Mouse (Mus musculus) frontal cortex, adult 2 months (tissue): ENCODE data around the gene Arhgap15. TPM values are rescaled to one million over a fixed set of nuclear protein-coding genes. Genes with fewer than 3 reads are reported as not detected.

Source experiments
- DNase-seq, 2 experiments: peaks; one replicate each; pipeline ENCODE4 v3.0.0; 2022; ENCODE audit warnings: low spot score in 1 of 2; ENCODE audit errors: extremely low spot score in 1 of 2
- polyA plus RNA-seq: library from polyadenylated mRNA; depleted of rRNA; stranded (reverse); fragments of >200 nt; gene quantifications from 2 replicates; pipeline ENCODE4 v1.2.3, GENCODE M21; 2012

Arhgap15 gene
- polyA plus RNA-seq, 1 experiment, result 8.1 TPM

DNA sequence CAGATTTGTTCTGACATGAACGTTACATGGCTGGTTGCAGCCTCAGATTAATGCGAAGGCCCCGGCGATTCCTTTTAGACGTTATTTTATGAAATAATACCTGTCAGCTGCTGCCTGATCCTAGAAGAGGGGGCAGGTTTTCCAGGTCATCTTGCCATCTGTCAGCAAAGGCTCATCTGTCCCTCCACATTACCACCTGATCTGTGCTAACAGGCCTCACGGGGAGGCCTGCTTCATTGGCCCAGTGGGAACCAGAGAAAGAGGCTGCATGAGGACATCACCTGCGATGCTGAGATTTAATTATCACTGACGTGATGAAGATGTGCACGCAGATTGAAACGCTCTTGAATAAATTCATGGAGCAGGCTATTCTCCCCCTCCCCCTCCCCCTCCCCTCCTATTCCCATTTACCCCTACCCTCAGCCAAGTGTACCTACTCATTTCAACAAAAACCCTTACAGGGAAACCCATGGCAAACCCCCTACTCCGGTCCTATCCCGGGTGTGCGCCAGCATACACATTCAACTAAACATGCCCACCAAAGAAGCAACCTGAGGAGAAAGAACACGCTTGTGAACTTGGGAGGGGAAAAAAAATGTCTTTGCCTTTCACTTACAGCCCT lies 268.9 kb downstream of the Arhgap15 start:
- no peak for DNase-seq

DNA sequence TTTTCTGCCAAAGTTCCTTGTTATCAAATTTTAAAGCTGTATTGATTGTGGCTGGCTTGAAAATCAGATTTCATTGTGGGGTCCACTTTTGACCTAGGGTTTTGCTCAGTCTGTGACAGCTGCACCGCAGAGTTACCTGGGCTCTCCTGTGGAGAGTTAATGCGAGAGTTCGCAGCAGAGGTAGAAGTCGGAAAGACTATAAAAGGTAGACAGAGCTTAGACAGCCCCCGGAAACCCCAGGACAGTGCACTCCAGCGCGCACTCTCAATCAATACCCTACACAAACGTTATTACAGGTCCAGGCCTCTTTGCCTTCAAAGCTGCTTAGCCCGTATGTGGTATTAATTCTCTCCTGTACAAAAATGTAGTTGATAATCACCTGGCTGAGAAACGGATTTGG lies 269.4 kb downstream of the Arhgap15 start:
- no peak for DNase-seq

DNA sequence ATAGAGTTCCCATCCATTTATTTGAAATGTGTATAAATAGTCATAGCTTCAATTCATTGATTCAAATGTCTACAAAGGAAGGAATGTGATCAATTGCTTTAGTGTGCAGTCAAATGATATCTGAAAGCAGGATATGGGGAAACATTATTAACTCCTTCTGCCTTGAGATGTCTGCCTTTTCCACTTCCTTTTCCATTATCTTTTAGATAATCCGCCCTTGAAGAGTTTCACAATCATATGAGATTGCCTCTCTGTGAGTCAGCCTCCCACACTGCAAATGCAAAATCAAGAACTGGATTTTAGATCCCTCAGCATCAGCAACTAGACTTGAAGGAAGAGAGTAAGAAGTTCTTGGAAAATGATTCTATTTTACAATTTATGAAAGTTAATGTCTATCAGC lies 276.1 kb downstream of the Arhgap15 start:
- peak in 1 of 2 experiments; percentile 38 for DNase-seq

DNA sequence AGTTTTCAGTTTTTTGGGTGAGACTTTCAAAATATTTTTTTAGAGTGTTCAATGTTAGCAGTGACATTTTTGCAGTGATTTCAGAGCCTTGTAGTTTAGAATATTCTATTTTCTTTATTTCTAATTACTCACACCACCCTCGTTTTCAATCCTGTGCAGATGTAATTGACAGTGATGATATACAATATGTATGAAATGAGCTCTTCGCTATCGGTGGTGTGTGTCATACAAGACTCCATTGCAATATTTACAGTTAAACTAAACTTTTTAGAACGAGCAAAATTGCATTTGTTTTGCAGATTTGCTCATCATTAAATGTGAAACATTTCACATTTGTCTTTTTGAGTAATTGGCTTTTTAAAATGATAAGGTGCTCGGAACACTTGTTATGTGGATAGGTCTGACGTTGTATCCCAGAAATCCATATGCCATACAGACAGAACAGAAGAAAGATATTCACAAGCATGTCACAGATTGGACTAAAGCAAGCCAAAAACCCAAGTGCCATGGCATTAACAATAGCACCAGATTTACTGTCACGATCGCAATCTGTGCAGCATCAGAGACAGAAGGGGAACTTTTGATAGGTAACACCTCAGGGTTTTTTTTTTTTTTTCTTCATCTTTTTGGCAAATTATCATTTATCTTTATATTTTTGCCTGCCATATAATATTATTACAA lies 280.6 kb downstream of the Arhgap15 start:
- peak; percentile 44 to 47 for DNase-seq

DNA sequence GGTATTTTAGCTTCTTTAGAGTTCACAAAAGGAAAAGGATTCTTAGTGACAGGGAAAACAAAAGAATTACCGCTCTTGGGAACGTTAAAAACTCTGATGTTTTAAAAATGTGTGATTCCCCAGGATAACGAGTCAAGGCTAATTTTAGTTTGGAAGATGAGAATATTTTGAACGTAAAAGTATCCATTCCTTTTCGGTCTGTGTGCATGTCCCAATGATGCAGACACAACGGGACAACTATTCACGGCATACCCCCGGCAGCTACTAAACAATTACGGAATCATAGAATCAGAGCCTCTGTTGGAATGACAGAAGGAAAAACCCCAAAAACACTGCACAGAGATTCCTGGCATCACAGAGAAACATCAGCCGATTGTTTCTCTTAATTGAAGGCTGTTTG lies 281.2 kb downstream of the Arhgap15 start:
- no peak for DNase-seq

DNA sequence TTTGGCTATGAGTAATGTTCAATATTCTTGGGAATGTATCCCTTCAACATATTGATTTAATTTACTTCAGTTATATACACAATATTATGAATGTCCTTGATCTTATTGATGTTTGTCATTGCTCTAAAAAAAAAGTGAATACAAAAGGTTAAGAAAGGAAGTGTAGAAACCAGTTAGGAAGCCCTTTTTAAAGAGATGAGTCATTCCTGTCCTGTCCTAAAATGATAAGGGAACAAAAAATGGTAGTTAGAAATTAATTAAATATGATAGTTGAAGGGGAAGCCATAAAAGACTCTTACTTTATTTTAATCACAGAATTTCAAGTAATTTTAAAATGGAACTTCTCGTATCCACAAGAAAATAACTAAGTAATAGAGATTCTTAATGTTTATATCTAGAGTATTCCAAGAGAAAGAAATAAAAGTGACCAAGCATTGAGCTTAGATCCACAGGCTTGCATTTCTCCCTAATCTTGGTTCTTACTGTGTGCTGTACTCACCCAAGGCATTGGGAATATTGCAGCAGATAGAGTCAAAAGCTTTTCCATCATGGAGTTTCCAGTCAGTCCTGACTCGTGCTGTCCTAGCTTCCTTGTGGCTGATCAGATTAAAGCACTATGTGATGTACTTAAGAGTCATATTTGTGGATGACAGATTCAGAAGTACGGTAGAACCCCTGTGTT lies 291.0 kb downstream of the Arhgap15 start:
- no peak for DNase-seq

DNA sequence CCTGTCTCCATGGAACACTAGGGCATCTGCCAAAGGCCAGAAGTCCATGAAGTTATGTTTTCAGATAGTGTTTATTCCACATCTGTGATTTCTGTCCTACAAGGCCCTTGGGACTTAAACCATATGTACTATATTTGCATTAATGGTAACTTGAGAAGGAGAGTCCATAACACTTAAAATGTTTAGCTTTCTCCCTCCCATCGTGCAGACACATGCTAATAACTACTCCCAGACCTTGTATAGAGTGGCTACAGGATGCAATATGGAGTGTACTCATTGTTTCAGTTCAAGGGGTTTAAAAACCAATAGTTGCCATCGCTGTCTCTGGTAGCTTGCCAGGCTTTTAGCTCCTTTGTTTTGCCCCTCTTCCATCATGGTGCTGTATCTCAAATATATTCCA lies 295.5 kb downstream of the Arhgap15 start:
- no peak for DNase-seq

DNA sequence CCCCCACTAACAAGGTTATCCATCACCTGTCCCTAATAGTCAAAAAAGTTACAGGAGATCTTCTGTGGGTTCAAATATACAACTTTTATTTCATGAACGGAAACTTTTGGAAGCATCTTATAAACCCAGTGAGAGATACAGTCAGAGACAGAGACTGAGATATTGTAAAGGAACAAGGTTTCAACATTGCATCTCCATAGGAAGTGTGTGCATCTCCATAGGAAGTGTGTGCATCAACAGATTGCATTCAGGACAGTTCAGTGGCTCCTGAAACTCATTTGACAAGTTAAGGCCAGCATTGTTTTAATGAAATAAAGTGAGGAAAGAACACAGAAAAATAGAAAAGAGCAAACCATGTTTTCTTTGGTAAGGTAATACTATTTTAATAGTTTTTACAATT lies 296.0 kb downstream of the Arhgap15 start:
- DNase-seq, result no peak

DNA sequence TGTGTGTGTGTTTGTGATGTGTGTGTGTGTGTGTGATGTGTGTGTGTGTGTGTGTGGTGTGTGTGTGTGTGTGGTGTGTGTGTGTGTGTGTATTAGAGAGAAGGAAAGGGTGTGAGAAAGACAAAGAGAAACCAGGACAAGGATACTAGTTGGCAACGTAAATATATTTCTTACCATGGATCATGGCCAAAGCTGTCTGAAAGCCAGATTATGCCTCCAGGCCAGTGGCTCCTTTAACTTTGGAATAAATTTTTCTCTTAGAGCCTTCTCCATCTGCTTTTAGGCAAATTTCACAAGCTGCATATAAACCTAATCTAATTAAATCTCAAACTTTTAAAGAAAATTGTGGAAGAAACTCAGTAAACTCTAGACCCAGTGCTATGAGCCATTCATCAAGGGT lies 296.6 kb downstream of the Arhgap15 start:
- DNase-seq, result no peak

DNA sequence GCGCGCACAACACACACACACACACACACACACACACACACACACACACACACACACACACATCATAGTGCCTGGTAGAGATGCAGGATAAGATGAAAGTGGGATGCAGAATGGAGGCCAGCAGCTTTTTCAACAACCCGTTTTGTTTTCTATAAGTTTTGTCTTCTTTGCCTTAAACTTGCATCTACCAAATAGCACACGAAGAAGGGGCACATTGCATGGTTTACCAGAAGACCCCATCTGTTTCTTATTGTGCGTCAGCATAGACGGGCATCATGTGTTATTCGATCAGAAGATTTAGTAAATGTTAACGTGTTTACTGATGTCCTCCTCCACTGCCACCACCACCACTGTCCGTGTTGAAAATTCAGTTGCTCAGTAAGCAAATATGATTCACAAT lies 311.7 kb downstream of the Arhgap15 start:
- DNase-seq, result no peak

DNA sequence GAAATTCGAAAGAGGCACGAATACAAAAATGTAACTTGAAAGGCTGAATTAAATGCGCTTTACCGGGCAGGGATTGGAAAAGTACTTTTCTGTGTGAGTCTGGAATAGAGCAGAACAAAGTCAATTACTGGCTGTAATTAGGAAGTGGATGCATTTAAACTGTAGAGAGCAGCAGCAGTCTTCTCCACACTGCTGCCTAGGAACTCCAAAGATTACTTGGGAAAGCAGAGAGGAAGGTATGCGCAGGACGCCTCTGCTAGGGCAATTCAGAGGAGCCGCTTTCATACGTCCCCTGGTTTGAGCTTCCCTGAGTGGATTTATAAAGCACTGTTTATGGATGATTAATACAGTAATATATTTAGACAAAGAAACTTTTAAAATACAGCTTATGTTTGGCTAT lies 312.1 kb downstream of the Arhgap15 start:
- DNase-seq, result peak in 1 of 2 experiments; percentile 39

DNA sequence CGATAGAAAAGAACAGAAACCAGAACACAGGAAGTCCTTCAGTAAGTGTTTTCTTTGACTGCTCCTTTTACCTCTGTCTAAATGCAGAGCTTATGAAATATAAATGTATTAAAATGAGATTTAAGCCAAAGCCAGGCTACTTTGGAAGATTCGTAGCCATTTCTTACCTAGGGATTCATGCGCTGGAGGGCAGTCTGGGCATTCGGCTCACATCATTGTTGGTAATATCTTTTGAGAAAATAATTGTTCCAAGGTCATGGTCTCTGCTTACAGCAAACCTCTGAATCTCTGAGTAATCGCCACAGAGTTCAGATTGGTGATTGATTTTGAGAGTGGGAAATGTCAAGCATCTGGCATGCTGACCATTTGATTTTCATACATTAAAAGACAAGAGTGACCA lies 316.4 kb downstream of the Arhgap15 start:
- DNase-seq, result no peak

DNA sequence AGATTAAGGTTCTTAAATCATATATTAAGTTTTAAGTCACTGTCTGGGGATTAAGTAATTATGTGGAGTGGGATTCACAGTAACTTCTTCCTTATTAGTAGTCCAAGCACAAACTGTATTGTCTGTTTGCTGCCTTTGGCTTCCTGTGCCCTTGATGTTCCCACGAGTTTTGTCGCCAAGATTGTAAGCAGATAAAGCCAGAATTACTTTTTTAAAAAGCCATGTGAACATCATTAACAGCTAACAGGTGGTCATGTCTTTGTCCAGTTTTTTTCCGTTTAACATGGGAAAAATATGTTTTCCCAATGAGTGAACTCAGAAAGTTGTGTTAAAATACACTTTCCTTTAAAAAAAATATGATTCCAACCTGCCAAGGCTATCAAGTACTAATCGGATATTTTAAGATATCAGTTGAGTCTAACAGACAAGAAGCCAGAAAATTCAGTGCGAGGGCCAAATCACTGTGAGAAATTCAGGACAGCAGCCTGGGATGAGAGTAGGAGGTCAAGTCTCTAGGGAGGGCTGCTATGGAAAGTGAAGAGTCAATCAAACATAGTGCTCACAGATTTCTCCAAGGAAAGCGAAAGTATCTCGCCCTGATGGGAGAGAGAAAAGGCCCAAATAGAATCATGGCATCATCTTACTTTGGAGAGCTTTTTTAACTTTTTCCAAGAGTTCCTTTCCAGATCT lies 319.7 kb downstream of the Arhgap15 start:
- no peak for DNase-seq

DNA sequence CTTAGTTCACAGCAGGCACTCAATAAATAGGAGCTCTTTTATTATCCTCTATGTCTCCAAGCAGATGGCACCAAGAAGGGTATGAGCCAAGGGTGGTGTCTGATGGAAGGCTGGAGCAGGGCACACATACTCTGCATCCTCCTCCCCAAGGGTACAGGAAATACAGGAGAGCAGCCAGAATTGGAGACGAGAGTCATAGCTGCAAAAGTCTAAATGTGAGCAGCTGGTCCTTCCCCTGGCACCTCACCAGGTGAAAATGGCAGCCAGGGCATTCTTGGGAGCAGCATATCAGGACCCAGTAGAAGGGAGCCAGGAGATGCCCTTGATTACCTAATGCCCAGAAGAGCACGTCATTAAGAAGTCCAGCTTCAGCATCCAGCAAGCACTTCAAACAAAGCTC lies 320.3 kb downstream of the Arhgap15 start:
- DNase-seq, result no peak

DNA sequence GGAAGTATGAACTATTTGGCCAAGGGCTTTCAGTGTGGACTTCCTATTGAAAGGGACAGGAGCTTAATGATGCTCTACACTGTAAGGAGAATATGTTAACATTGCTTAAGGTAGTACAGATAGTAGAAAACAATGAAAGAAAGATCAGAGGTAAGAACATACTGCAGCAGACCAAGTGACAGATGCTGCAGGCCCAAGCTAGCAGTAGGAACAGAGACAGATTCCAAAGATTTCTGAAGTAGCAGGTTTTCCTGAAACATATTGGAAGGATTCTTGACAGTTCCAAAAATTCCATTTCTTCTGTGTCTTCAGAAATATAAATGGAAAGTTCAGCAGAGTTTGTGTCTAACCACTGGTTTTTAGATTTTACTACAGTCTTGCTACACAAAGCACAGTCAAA lies 327.9 kb downstream of the Arhgap15 start:
- no peak for DNase-seq

DNA sequence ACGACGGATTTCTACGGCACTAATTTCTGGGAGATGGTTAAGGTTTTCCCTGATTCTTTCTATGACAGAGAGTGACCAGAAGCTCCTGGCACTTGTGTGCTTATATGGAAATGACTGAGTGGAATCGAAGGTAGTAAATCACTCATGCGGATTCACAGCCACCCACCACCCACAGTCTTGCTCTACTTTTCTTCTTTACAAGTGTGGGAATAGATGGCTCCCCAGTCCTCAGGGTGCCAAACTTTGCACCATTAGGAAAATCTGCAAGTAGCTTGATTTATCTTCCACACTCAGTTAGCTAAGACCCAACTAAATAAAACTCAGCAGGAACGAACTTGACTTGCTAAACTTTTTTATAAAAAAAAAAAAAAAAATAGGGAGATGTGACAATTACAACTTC lies 331.9 kb downstream of the Arhgap15 start:
- no peak for DNase-seq

DNA sequence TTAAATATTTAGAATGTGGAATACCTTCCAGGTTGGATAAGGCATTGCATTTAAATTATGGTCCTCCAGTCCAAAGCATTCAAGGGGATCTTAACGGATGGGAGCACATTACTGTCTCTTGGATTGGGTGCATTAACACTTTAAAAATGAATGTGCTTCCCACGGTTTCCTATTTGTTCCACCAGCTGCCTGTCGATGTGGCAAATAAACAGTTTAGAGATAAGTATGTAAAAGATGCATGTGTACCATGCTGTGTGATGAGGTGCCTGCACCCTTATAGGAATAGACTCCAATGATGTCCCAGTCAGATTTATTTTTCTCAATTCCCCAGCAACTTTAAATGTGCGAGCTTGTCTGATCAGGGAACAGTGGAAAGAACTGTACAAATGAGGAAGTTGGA lies 332.6 kb downstream of the Arhgap15 start:
- DNase-seq, result no peak

DNA sequence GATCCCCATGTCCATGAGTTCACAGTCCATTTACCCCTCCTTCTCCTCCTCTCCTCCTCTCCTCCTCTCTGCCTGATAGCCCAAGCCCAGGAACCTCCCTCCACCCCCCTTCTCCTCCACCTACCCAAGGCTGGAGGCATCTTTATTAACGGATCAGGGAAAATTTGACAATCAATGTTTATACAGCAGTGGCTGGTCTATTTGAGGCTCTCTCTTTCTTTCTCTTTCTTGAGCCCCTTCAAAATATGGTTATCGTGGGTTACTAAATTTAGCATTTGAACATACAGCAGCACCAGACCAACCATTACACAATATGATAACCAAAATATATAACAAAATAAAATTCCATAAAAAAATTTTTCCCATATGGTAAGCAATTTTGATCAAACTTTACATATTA lies 335.8 kb downstream of the Arhgap15 start:
- no peak for DNase-seq

DNA sequence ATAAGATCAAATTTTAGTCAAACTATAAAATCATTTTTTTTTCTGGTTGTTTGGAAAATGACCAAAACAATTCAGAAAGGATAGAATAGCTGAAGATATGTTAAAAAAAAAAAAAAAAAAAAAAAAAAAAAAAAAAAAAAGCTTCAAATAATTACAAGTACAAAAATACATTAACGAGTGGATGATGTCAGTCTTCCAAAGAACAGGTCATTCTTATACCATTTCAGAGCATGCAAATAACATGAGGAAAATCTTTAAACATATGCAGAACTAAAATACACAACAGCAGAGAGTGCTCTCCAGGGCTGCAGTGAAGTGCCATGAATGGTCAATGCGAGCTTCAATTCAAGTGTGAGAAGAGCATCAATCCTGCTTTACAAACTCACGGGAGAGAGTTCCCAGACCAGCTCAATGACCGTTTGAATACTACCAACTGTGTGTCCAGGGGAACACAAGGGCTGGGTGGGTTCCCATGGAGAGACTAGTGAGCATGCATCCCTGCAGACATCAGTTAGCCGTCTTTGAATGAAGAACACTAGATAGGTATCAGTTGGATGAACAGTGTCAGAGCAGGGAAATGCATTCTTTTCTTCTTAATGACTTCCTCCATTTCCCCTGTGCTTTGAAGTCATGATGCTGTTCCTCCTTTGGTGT lies 337.9 kb downstream of the Arhgap15 start:
- DNase-seq, result no peak

DNA sequence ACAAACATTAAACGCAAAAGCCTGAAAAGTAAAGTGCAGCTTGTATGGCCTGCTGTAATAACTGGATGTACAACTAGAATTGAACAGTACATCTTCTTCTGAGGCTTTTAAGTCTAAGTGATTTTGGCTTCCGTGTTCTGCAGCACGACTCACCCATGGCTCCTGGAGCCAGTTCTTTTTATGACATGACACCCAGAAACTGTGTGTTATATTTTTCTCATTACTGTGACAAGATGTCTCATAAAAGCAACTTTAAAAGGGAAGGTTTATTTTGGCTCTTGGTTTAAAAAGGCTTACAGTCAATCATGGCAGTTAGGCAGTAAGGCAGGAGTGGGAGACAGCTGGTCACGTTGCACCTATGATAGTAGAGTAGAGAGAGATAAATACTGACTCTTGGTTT lies 349.9 kb downstream of the Arhgap15 start:
- peak in 1 of 2 experiments; percentile 55 for DNase-seq

DNA sequence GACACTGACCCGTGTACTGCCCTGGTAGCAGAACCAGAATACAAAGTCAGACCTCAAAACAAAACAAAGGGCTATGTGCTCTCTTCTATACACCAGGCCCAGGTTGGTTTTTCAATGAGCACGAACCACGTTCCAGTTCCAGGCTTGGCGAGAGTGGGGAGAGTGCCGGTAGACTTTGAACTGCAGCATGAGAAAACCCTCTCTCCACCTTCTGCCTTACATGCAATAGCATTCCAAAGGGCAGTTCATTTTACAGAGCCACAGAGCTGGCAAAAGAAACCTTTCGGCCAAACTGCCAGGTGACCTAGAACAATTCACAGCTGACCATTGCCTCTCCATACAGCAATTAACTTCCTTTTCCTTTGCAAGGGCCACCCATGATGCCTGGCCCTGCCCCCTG lies 353.7 kb downstream of the Arhgap15 start:
- DNase-seq, result no peak
